19 mouse cellular contexts compared by ENCODE assay signal in the genomic region with DNA sequence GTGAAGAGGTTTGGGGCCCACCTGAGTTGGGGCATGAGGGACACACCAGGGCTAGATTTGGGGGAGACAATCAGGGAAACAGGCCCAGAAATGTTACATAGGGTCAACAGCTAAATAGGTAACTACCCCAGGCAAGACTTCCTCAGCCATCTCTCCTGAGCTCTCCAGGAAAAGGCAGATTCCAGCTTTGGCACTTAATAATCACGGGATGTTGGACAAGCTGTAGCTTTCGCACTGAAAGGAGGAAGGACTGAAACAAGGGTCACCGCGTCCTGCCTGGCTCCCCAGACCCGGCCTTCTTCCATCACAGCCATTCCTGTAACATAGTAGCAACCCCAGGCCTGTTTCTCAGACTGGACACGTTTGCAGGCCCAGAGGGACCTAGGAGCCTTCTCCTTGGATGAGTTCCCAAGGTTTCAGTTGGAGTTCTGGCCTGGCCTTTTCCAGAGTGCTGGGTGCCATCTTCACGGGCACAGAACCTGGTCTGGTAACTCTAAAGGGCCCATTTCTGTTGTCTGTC. TPM values are rescaled to one million over a fixed set of nuclear protein-coding genes. Genes with fewer than 3 reads are reported as not detected.
A peak's percentile ranks its signal among the peaks of the same experiment; 100 is the strongest.
DNase-seq lines count a peak whose midpoint lies in the region; ATAC-seq and TF ChIP-seq lines count a peak whose summit lies in the region.
"Had no signal": no experiment of that assay in that cellular context is flagged by ENCODE, and none has a peak within 500 bp of the region (broad histone marks: within the 10 kb centered on the region; RNA-seq: fewer than 3 reads in every experiment).

No protein-coding gene starts in this region.

- peaks cover 32% of the 10 kb centered on the region for H3K4me1 ChIP-seq in heart, adult 2 months (ENCODE audit: control insufficient read depth, insufficient read depth, low read length)
- peaks cover 11% of the 10 kb centered on the region for H3K4me1 ChIP-seq in heart, embryonic 11.5 days (ENCODE audit: control insufficient read depth, insufficient read depth, low read length)
- peaks cover 14% of the 10 kb centered on the region for H3K4me1 ChIP-seq in brown adipose tissue, adult 24 weeks (ENCODE audit: control insufficient read depth, insufficient read depth, insufficient read length, low read length)
- H3K4me1 ChIP-seq in limb, embryonic 15.5 days: peaks cover 35% of the 10 kb centered on the region

- intact Hi-C loops in heart, adult 2 months (cut with DNase I): loop anchor here (10.0 kb wide), 1 partner anchor 368 kb away; a partner anchor contains a TSS

- TF ChIP-seq POLR2A in heart, adult 2 months (IDR thresholded peaks at IDR 0.05; ENCODE audit: insufficient read depth, low read depth, low read length): no peak

- H3K79me2 ChIP-seq in heart, adult 2 months (replicated peaks; ENCODE audit: control insufficient read depth, insufficient read depth, low read length): no peaks in the 10 kb centered on the region

- DNase-seq in heart, adult 2 months: peak in 1 of 2 experiments; percentile 42
- no peak for DNase-seq in layer of hippocampus, adult 2 months (ENCODE audit: low spot score in 2 of 2)
- no peak for DNase-seq in layer of hippocampus, postnatal 25 days (ENCODE audit: extremely low spot score in 1 of 2, low spot score in 1 of 2)
- DNase-seq in urinary bladder, postnatal 36 days (ENCODE audit: low spot score in 2 of 2): no peak
- DNase-seq in thymus, postnatal 25 days: no peak
- DNase-seq: right cerebral cortex, postnatal 25 days had no signal

- H3K9ac ChIP-seq in heart, adult 2 months (ENCODE audit: low read depth, low read length): peak overlapping the region; percentile 13; the same call in 1 of the 2 replicates
- no peak overlapping the region for H3K9ac ChIP-seq in heart, embryonic 11.5 days (ENCODE audit: low read depth, low read length)
- H3K9ac ChIP-seq in limb, embryonic 15.5 days: no peak overlapping the region
- H3K9ac ChIP-seq: embryonic facial prominence, embryonic 12.5 days; hindbrain, embryonic 14.5 days had no signal

- WGBS in heart, adult 2 months: 50% methylated on average over 7 of the region's 7 CpGs
- 85% methylated on average over 7 of the region's 7 CpGs for WGBS in heart, embryonic 11.5 days (ENCODE audit: insufficient replicate concordance)
- WGBS in limb, embryonic 15.5 days: 63% methylated on average over 7 of the region's 7 CpGs

- peak overlapping the region; percentile 84 for H3K27ac ChIP-seq in heart, adult 2 months
- H3K27ac ChIP-seq in heart, embryonic 11.5 days (ENCODE audit: low read depth, low read length): no peak overlapping the region
- H3K27ac ChIP-seq in layer of hippocampus, adult 2 months: peak overlapping the region; percentile 57; the same call in 1 of the 2 replicates
- H3K27ac ChIP-seq in brown adipose tissue, adult 24 weeks (replicated peaks; ENCODE audit: low read depth, low read length): peak overlapping the region; percentile 62
- peak overlapping the region; percentile 89 for H3K27ac ChIP-seq in limb, embryonic 15.5 days
- H3K27ac ChIP-seq: embryonic facial prominence, embryonic 12.5 days; hindbrain, embryonic 14.5 days; kidney, postnatal 0 days had no signal

- H3K4me2 ChIP-seq in heart, embryonic 11.5 days: no peak overlapping the region
- H3K4me2 ChIP-seq in limb, embryonic 15.5 days: no peak overlapping the region
- H3K4me2 ChIP-seq: embryonic facial prominence, embryonic 12.5 days; hindbrain, embryonic 14.5 days had no signal

- H3K36me3 ChIP-seq in heart, adult 2 months (ENCODE audit: control insufficient read depth, insufficient read depth, low read length): no peaks in the 10 kb centered on the region
- H3K36me3 ChIP-seq in heart, embryonic 11.5 days (ENCODE audit: control insufficient read depth, insufficient read depth, low read length): no peaks in the 10 kb centered on the region
- no peaks in the 10 kb centered on the region for H3K36me3 ChIP-seq in limb, embryonic 15.5 days
- H3K36me3 ChIP-seq: embryonic facial prominence, embryonic 12.5 days had no signal

- TF ChIP-seq CTCF in heart, adult 2 months (IDR thresholded peaks at IDR 0.05): no peak
- TF ChIP-seq CTCF in layer of hippocampus, adult 2 months (conservative IDR thresholded peaks at IDR 0.05): no peak

- no peaks in the 10 kb centered on the region for H3K27me3 ChIP-seq in heart, adult 2 months (ENCODE audit: control insufficient read depth, insufficient read depth, low read length)
- H3K27me3 ChIP-seq in heart, embryonic 11.5 days (ENCODE audit: control insufficient read depth, insufficient read depth, low read length): no peaks in the 10 kb centered on the region
- no peaks in the 10 kb centered on the region for H3K27me3 ChIP-seq in limb, embryonic 15.5 days
- H3K27me3 ChIP-seq: embryonic facial prominence, embryonic 12.5 days; megakaryocyte, embryonic 14.5 days had no signal

- no peaks in the 10 kb centered on the region for H3K9me3 ChIP-seq in heart, embryonic 11.5 days (replicated peaks; ENCODE audit: control insufficient read depth, low read length)
- no peaks in the 10 kb centered on the region for H3K9me3 ChIP-seq in limb, embryonic 15.5 days

- no peak for TF ChIP-seq EP300 in heart, adult 2 months (IDR thresholded peaks at IDR 0.05; ENCODE audit: insufficient read depth, low read depth, low read length)

- ATAC-seq in heart, embryonic 11.5 days (replicated peaks; ENCODE audit: insufficient number of reproducible peaks, low FRiP score, low TSS enrichment): no peak
- ATAC-seq in limb, embryonic 15.5 days (ENCODE audit: insufficient number of reproducible peaks, low FRiP score, low TSS enrichment, low read depth): no peak
- ATAC-seq: forebrain, embryonic 16.5 days had no signal

- H3K4me3 ChIP-seq in heart, adult 2 months: no peak overlapping the region
- no peak overlapping the region for H3K4me3 ChIP-seq in heart, embryonic 11.5 days (ENCODE audit: low read depth, low read length)
- H3K4me3 ChIP-seq in layer of hippocampus, adult 2 months: no peak overlapping the region
- H3K4me3 ChIP-seq in brown adipose tissue, adult 24 weeks (ENCODE audit: insufficient read depth, low read depth, low read length): no peak overlapping the region
- no peak overlapping the region for H3K4me3 ChIP-seq in limb, embryonic 15.5 days
- H3K4me3 ChIP-seq: embryonic facial prominence, embryonic 12.5 days; megakaryocyte, embryonic 14.5 days had no signal

RNA-seq across cellular contexts. Expression of a gene that starts 42.2 kb away (rescaled TPM):
- not detected for total RNA-seq in heart, adult 2 months (2021)
- polyA plus RNA-seq in heart, adult 2 months (2012; rRNA removed): not detected in 2 replicates
- polyA plus RNA-seq in heart, embryonic 11.5 days (2014; fragmentation: Nextera tagmentation; extraction: Ambion mirVana): not detected in 2 replicates
- total RNA-seq in layer of hippocampus, adult 2 months (2021): not detected
- total RNA-seq in layer of hippocampus, postnatal 25 days (2021): not detected
- not detected in 2 replicates for polyA plus RNA-seq in brown adipose tissue, adult 24 weeks (2012; ENCODE audit: insufficient read depth, insufficient read length, missing spikeins)
- not detected in 2 replicates for polyA plus RNA-seq in limb, embryonic 15.5 days (2015; fragmentation: Nextera tagmentation; extraction: Ambion mirVana)
- total RNA-seq: gastrocnemius, postnatal 14 days; layer of hippocampus, postnatal 10 days had no signal
- polyA plus RNA-seq: C2C12; cerebellum, adult 2 months; embryonic facial prominence, embryonic 12.5 days; forebrain, embryonic 16.5 days; hindbrain, embryonic 14.5 days; kidney, postnatal 0 days; limb, embryonic 11.5 days had no signal

RNA-seq across cellular contexts. Expression of a gene that starts 50.1 kb away (rescaled TPM):
- total RNA-seq in heart, adult 2 months (2021): 1 to 10 TPM; 2.7 to 3.5 TPM
- 6.1 and 7.4 TPM in 2 replicates for polyA plus RNA-seq in heart, adult 2 months (2012; rRNA removed)
- polyA plus RNA-seq in heart, embryonic 11.5 days (2014; fragmentation: Nextera tagmentation; extraction: Ambion mirVana): 7.9 and 10.6 TPM in 2 replicates
- total RNA-seq in layer of hippocampus, adult 2 months (2021): 1 to 10 TPM; 5.6 to 5.8 TPM
- 1 to 10 TPM; 4.6 to 8.0 TPM for total RNA-seq in layer of hippocampus, postnatal 25 days (2021)
- 2.2 and 2.9 TPM in 2 replicates for polyA plus RNA-seq in brown adipose tissue, adult 24 weeks (2012; ENCODE audit: insufficient read depth, insufficient read length, missing spikeins)
- 9.6 and 10.3 TPM in 2 replicates for polyA plus RNA-seq in limb, embryonic 15.5 days (2015; fragmentation: Nextera tagmentation; extraction: Ambion mirVana)
